Mouse (Mus musculus) CH12F3 (cell line): ENCODE results near the gene Grip1.

ENCODE experiments used
- in situ Hi-C: fragments of 300-500 bp; cut with MboI; formaldehyde crosslinking; loops from 2 replicates; pipeline ENCODE4 v1.14.3; 2020; ENCODE audit warnings: low sequenced_read_pairs

The Grip1 gene

GRCm38 (mm10) chr10:119646500-119647439, 193.1 kb downstream of the Grip1 start:
- in situ Hi-C loops = no loop called here

- in situ Hi-C loops = no loop called here
Observed at GRCm38 (mm10) chr10:119660677-119661353, 207.2 kb downstream of the Grip1 start.

GRCm38 (mm10) chr10:119663586-119663985, 210.0 kb downstream of the Grip1 start:
- in situ Hi-C loops = no loop called here

GRCm38 (mm10) chr10:119666386-119666785, 212.8 kb downstream of the Grip1 start:
- in situ Hi-C loops = no loop called here

GRCm38 (mm10) chr10:119670456-119670855, 216.8 kb downstream of the Grip1 start:
- in situ Hi-C loops = no loop called here

- in situ Hi-C loops = no loop called here
Observed at GRCm38 (mm10) chr10:119684377-119684826, 230.8 kb downstream of the Grip1 start.

GRCm38 (mm10) chr10:119691358-119692083, 237.9 kb downstream of the Grip1 start:
- in situ Hi-C loops = no loop called here

GRCm38 (mm10) chr10:119692284-119692890, 238.8 kb downstream of the Grip1 start:
- in situ Hi-C loops = no loop called here

- in situ Hi-C loops = no loop called here
Observed at GRCm38 (mm10) chr10:119693400-119693799, 239.8 kb downstream of the Grip1 start.

- in situ Hi-C loops = no loop called here
Observed at GRCm38 (mm10) chr10:119697257-119697798, 243.7 kb downstream of the Grip1 start.

- in situ Hi-C loops = no loop called here
Observed at GRCm38 (mm10) chr10:119705348-119705747, 251.7 kb downstream of the Grip1 start.

- in situ Hi-C loops = no loop called here
Observed at GRCm38 (mm10) chr10:119706281-119706680, 252.7 kb downstream of the Grip1 start.

GRCm38 (mm10) chr10:119706983-119707382, 253.4 kb downstream of the Grip1 start:
- in situ Hi-C loops = no loop called here

- in situ Hi-C loops = no loop called here
Observed at GRCm38 (mm10) chr10:119721887-119722286, 268.3 kb downstream of the Grip1 start.

GRCm38 (mm10) chr10:119722471-119722870, 268.8 kb downstream of the Grip1 start:
- in situ Hi-C loops = no loop called here

GRCm38 (mm10) chr10:119723671-119724070, 270.0 kb downstream of the Grip1 start:
- in situ Hi-C loops = no loop called here

- in situ Hi-C loops = no loop called here
Observed at GRCm38 (mm10) chr10:119725363-119725762, 271.7 kb downstream of the Grip1 start.

- in situ Hi-C loops = no loop called here
Observed at GRCm38 (mm10) chr10:119725966-119726365, 272.3 kb downstream of the Grip1 start.

- in situ Hi-C loops = no loop called here
Observed at GRCm38 (mm10) chr10:119726921-119727320, 273.3 kb downstream of the Grip1 start.

GRCm38 (mm10) chr10:119730206-119730605, 276.6 kb downstream of the Grip1 start:
- in situ Hi-C loops = no loop called here
